ENCODE assay signal across 24 mouse cellular contexts in the genomic region with DNA sequence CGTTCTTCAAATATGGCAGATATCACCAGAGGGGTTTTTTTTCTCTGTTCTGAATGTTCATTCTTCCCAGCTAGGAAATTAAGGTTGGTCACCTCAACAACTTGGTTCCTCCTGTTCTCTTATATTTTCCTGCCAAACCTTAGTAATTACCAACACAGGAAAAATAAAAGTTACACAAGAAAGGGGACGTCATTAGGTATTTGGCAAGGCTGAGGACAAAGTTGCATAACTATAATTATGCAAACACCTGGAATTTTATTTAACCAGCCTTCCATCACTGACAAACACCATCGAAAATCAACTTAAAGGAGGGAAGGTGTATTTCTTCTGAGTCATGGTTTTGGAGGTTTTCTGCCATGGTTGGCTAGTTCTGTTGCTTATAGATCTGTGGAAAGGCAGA. TPM values are rescaled to one million over a fixed set of nuclear protein-coding genes. Genes with fewer than 3 reads are reported as not detected.
"Had no signal": no experiment of that assay in that cellular context is flagged by ENCODE, and none has a peak within 500 bp of the region (broad histone marks: within the 10 kb centered on the region; RNA-seq: fewer than 3 reads in every experiment).

No protein-coding gene starts in this region.

- H3K4me3 ChIP-seq: limb, embryonic 15.5 days; liver, embryonic 13.5 days; liver, embryonic 15.5 days; lung, embryonic 15.5 days; midbrain, embryonic 10.5 days; midbrain, embryonic 12.5 days; myocyte; neural tube, embryonic 13.5 days; neural tube, embryonic 15.5 days had no signal

- H3K4me1 ChIP-seq: limb, embryonic 15.5 days; liver, embryonic 13.5 days; liver, embryonic 15.5 days; midbrain, embryonic 12.5 days; neural tube, embryonic 15.5 days had no signal

- H3K9ac ChIP-seq: limb, embryonic 15.5 days; liver, embryonic 13.5 days; liver, embryonic 15.5 days; lung, embryonic 15.5 days; midbrain, embryonic 12.5 days; neural tube, embryonic 13.5 days; neural tube, embryonic 15.5 days had no signal

- H3K4me2 ChIP-seq: limb, embryonic 15.5 days; liver, embryonic 13.5 days; liver, embryonic 15.5 days; lung, embryonic 15.5 days; midbrain, embryonic 12.5 days; neural tube, embryonic 13.5 days; neural tube, embryonic 15.5 days had no signal

- ATAC-seq: midbrain, embryonic 16.5 days had no signal

- H3K36me3 ChIP-seq: limb, embryonic 15.5 days; liver, embryonic 13.5 days; liver, embryonic 15.5 days; lung, embryonic 15.5 days; midbrain, embryonic 10.5 days; midbrain, embryonic 12.5 days; neural tube, embryonic 13.5 days; neural tube, embryonic 15.5 days had no signal

- H3K27me3 ChIP-seq: limb, embryonic 15.5 days; liver, embryonic 13.5 days; liver, embryonic 15.5 days; lung, embryonic 15.5 days; midbrain, embryonic 12.5 days; neural tube, embryonic 13.5 days; neural tube, embryonic 15.5 days had no signal

- DNase-seq: liver, embryonic 13.5 days; lung, postnatal 10 days; midbrain, embryonic 14.5 days; retina, postnatal 1 day; right cerebral cortex, adult 18-20 months; right cerebral cortex, postnatal 25 days; right cerebral cortex, postnatal 4 days; spleen, adult 18-20 months; thymus, adult 18-20 months; thymus, postnatal 14 days; thymus, postnatal 36 days had no signal

- H3K27ac ChIP-seq: limb, embryonic 15.5 days; liver, embryonic 13.5 days; liver, embryonic 15.5 days; lung, embryonic 15.5 days; midbrain, embryonic 10.5 days; midbrain, embryonic 12.5 days; neural tube, embryonic 13.5 days; neural tube, embryonic 15.5 days had no signal

- H3K9me3 ChIP-seq: limb, embryonic 15.5 days; liver, embryonic 13.5 days; liver, embryonic 15.5 days; lung, embryonic 15.5 days; midbrain, embryonic 10.5 days; midbrain, embryonic 12.5 days; neural tube, embryonic 13.5 days; neural tube, embryonic 15.5 days had no signal

RNA-seq across cellular contexts. Expression of a gene that starts 3.4 kb away (rescaled TPM):
- total RNA-seq: megakaryocyte, adult 5-6 weeks; megakaryocyte-erythroid progenitor cell, adult 5-6 weeks had no signal
- polyA plus RNA-seq: liver, embryonic 13.5 days; liver, embryonic 15.5 days; midbrain, embryonic 10.5 days; midbrain, embryonic 12.5 days; midbrain, embryonic 14.5 days; midbrain, embryonic 16.5 days; myocyte; neural tube, embryonic 13.5 days; small intestine, adult 2 months had no signal

RNA-seq across cellular contexts. Expression of a gene that starts 23.7 kb away (rescaled TPM):
- total RNA-seq: megakaryocyte, adult 5-6 weeks; megakaryocyte-erythroid progenitor cell, adult 5-6 weeks had no signal
- polyA plus RNA-seq: liver, embryonic 13.5 days; myocyte had no signal

RNA-seq across cellular contexts. Expression of a gene that starts 34.1 kb away (rescaled TPM):
- total RNA-seq: megakaryocyte-erythroid progenitor cell, adult 5-6 weeks had no signal
- polyA plus RNA-seq: neural tube, embryonic 11.5 days had no signal

RNA-seq across cellular contexts. Expression of a gene that starts 59.8 kb away (rescaled TPM):
- total RNA-seq: megakaryocyte, adult 5-6 weeks had no signal
- polyA plus RNA-seq: myocyte had no signal
